Mouse (Mus musculus): Measurements from ENCODE around the gene 4933403O08Rik. TPM values are rescaled to one million over a fixed set of nuclear protein-coding genes. Genes with fewer than 3 reads are reported as not detected.

Gene 4933403O08Rik
- total RNA-seq (2014; rRNA removed) (0.31 and 1.4 TPM in 2 replicates), polyA plus RNA-seq (2015; fragmentation: Nextera tagmentation; extraction: Ambion mirVana) (not detected in 2 replicates)

DNA sequence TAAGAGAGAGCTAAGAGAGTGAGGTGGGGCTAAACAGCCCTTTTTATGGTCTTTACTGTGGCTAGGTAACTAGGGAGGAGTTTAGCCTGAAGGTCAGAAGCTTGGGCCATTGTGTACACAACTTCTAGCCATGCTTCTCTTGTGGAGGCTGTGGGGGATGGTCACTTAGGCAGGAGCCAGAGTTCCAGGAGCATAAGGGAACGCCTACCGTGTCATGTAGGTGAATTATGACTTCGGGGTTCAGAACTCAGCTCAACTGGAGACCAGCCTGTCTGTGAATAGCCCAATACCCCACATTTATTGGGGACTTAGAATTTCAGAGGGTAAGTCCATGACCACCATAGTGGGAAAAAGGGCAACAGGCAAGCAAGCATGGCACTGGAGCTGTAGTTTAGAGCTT, at the start of gene 4933403O08Rik:
Gene 4933403O08Rik, plus strand, starts transcription at position 301 of the 400 bp plus-strand sequence.
- Histone ChIP-seq H3K9ac (no peak within 1 kb of the TSS), H3K27me3 (ENCODE audit: insufficient read depth, low read length) (no peaks in the 10 kb centered on the region), H3K36me3 (ENCODE audit: insufficient read depth) (no peaks in the 10 kb centered on the region), H3K4me2 (ENCODE audit: low read depth) (no peak within 1 kb of the TSS), H3K4me3 (ENCODE audit: low read depth, low read length) (no peak within 1 kb of the TSS), H3K4me1 (ENCODE audit: insufficient read depth) (no peaks in the 10 kb centered on the region), H3K27ac (ENCODE audit: low read depth, low read length) (no peak within 1 kb of the TSS), H3K9me3 (ENCODE audit: low read length) (no peaks in the 10 kb centered on the region)
- WGBS, result 95% methylated on average over 3 of the region's 3 CpGs
- TF ChIP-seq CTCF (IDR thresholded peaks at IDR 0.05; ENCODE audit: low read depth), result no peak
- ATAC-seq, result no peak
- DNase-seq, result no peak

DNA sequence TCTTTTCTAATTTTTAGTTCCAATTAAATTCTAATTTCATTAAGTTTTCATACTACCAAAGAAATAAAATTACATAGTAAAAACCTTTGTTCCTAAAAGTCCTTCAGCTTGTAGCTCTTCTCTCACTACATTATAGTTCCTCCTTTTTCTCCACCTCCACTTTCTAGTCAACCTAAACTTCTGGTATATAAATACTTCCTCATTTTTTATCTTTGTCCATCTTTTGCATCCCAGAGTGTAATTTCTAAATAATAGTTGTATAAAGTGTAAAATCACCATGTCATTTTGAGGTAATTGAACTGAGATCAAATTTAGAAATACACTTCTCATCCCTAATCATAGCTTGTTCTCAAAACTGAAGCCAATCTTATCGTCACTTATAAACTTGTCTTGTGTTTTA, 4.1 kb downstream of the 4933403O08Rik start:
- H3K4me3 ChIP-seq (ENCODE audit: low read depth, low read length), result no peak overlapping the region
- DNase-seq (no peak), ATAC-seq (no peak)
- no peaks in the 10 kb centered on the region for H3K36me3 ChIP-seq (ENCODE audit: insufficient read depth)
- H3K4me2 ChIP-seq (ENCODE audit: low read depth), result no peak overlapping the region
- H3K9me3 ChIP-seq (ENCODE audit: low read length), result no peaks in the 10 kb centered on the region
- WGBS, result 80% methylated on average over 1 of the region's 1 CpGs
- no peaks in the 10 kb centered on the region for H3K27me3 ChIP-seq (ENCODE audit: insufficient read depth, low read length)
- H3K27ac ChIP-seq (ENCODE audit: low read depth, low read length), result no peak overlapping the region
- H3K4me1 ChIP-seq (ENCODE audit: insufficient read depth), result no peaks in the 10 kb centered on the region
- TF ChIP-seq CTCF (IDR thresholded peaks at IDR 0.05; ENCODE audit: low read depth), result no peak
- H3K9ac ChIP-seq, result no peak overlapping the region

DNA sequence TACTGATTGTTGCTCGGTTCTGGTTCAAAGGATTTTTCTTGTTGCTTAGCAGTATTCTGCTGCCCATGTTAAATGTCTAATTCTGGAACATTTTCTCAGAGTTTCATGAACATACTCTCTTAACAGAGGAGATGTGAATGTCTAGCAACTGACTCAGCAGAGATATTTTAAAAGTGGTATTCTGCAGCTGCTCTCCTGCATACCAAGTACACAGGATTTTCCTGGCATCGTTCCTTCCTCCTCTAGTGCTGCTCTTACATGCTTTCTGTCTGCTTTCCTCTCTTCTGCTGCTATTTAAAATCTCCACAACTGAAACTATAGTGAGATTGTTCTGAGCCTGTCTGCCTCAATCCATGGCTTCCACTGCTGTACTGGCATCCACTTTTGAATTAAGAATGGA, 16.7 kb downstream of the 4933403O08Rik start:
- no peak for TF ChIP-seq CTCF (IDR thresholded peaks at IDR 0.05; ENCODE audit: low read depth)
- no peak overlapping the region for H3K9ac ChIP-seq
- H3K27ac ChIP-seq (ENCODE audit: low read depth, low read length), result no peak overlapping the region
- 56% methylated on average over 2 of the region's 2 CpGs for WGBS
- H3K27me3 ChIP-seq (ENCODE audit: insufficient read depth, low read length), result no peaks in the 10 kb centered on the region
- DNase-seq (peak; percentile 22), ATAC-seq (peak; percentile 42; the same call in 1 of the 2 replicates)
- H3K36me3 ChIP-seq (ENCODE audit: insufficient read depth), result no peaks in the 10 kb centered on the region
- H3K4me3 ChIP-seq (ENCODE audit: low read depth, low read length), result no peak overlapping the region
- H3K4me1 ChIP-seq (ENCODE audit: insufficient read depth), result no peaks in the 10 kb centered on the region
- no peak overlapping the region for H3K4me2 ChIP-seq (ENCODE audit: low read depth)
- H3K9me3 ChIP-seq (ENCODE audit: low read length), result no peaks in the 10 kb centered on the region

- Histone ChIP-seq H3K27me3 (ENCODE audit: insufficient read depth, low read length) (no peaks in the 10 kb centered on the region), H3K36me3 (ENCODE audit: insufficient read depth) (no peaks in the 10 kb centered on the region), H3K4me2 (ENCODE audit: low read depth) (no peak overlapping the region), H3K27ac (ENCODE audit: low read depth, low read length) (no peak overlapping the region), H3K4me3 (ENCODE audit: low read depth, low read length) (no peak overlapping the region), H3K9me3 (ENCODE audit: low read length) (no peaks in the 10 kb centered on the region), H3K9ac (no peak overlapping the region), H3K4me1 (ENCODE audit: insufficient read depth) (no peaks in the 10 kb centered on the region)
- ATAC-seq (no peak), DNase-seq (no peak)
- WGBS, result 88% methylated on average over 1 of the region's 1 CpGs
- no peak for TF ChIP-seq CTCF (IDR thresholded peaks at IDR 0.05; ENCODE audit: low read depth)
These were observed 34.7 kb downstream of the 4933403O08Rik start for GRCm38 (mm10) chrX:112273550-112273949.

Other genes starting within 250 kb of the 4933403O08Rik start
- gene Tex16, start 228.0 kb upstream of the 4933403O08Rik start, total RNA-seq (2014; rRNA removed), result 0.29 and 0.54 TPM in 2 replicates
- 0.13 and 0.79 TPM in 2 replicates for gene Tex16, start 228.0 kb upstream of the 4933403O08Rik start, polyA plus RNA-seq (2015; fragmentation: Nextera tagmentation; extraction: Ambion mirVana)
- 6.0 and 6.4 TPM in 2 replicates for gene Apool, start 72.3 kb downstream of the 4933403O08Rik start, total RNA-seq (2014; rRNA removed)
- 11.1 and 12.0 TPM in 2 replicates for gene Apool, start 72.3 kb downstream of the 4933403O08Rik start, polyA plus RNA-seq (2015; fragmentation: Nextera tagmentation; extraction: Ambion mirVana)
- not detected in 2 replicates for gene Satl1, start 167.7 kb downstream of the 4933403O08Rik start, total RNA-seq (2014; rRNA removed)
- gene Satl1, start 167.7 kb downstream of the 4933403O08Rik start, polyA plus RNA-seq (2015; fragmentation: Nextera tagmentation; extraction: Ambion mirVana), result not detected in 2 replicates